In genomic region chr7:25249314-25250140, GRCm38 (mm10) we compare ENCODE assay signal across 7 mouse cellular contexts. TPM values are rescaled to one million over a fixed set of nuclear protein-coding genes. Genes with fewer than 3 reads are reported as not detected.
DNase-seq lines count a peak whose midpoint lies in the region; ATAC-seq lines count a peak whose summit lies in the region.

No protein-coding gene starts in this region.

- peak; percentile 88 for DNase-seq in R1 (ENCODE audit: low read depth, low spot score)
- DNase-seq in cerebellum, adult 9-11 months = peak; percentile 78
- DNase-seq in gastrocnemius, adult 18-20 months (ENCODE audit: low spot score) = peak; percentile 63
- DNase-seq in left cerebral cortex, postnatal 36 days (ENCODE audit: low spot score in 2 of 2) = peak; percentile 69 to 78
- DNase-seq in skeletal muscle tissue, adult 2 months (ENCODE audit: low read depth, low spot score) = peak; percentile 56

- H3K9ac ChIP-seq in hindbrain, embryonic 15.5 days = peak overlapping the region; percentile 62

- H3K27ac ChIP-seq in hindbrain, embryonic 15.5 days (replicated peaks) = peak overlapping the region; percentile 84

- ATAC-seq in hindbrain, embryonic 15.5 days (ENCODE audit: low FRiP score, low read depth) = peak; percentile 23
- peak; percentile 33 for ATAC-seq in megakaryocyte-erythroid progenitor cell, adult 5-6 weeks (replicated peaks; ENCODE audit: low FRiP score, low TSS enrichment, poor library complexity, severe bottlenecking)

- no peaks in the 10 kb centered on the region for H3K9me3 ChIP-seq in hindbrain, embryonic 15.5 days

- H3K36me3 ChIP-seq in hindbrain, embryonic 15.5 days = no peaks in the 10 kb centered on the region

- H3K27me3 ChIP-seq in hindbrain, embryonic 15.5 days = no peaks in the 10 kb centered on the region

- H3K4me3 ChIP-seq in hindbrain, embryonic 15.5 days = peak overlapping the region; percentile 78

- 1% methylated on average over 45 of the region's 73 CpGs for WGBS in hindbrain, embryonic 15.5 days

- intact Hi-C loops in left cerebral cortex, postnatal 36 days (cut with DNase I) = loop anchor here (2.0 kb wide), 1 partner anchor 17 kb away; the partner anchor contains the start of gene Cic

- peaks cover 59% of the 10 kb centered on the region for H3K4me1 ChIP-seq in hindbrain, embryonic 15.5 days (replicated peaks)

- H3K4me2 ChIP-seq in hindbrain, embryonic 15.5 days = peak overlapping the region; percentile 99

RNA-seq across cellular contexts. Expression of gene Erf, which starts 1.0 kb away (rescaled TPM):
- 1 to 10 TPM; 5.7 to 7.3 TPM for total RNA-seq in gastrocnemius, adult 18-20 months (2021)
- 3.4 and 4.4 TPM in 2 replicates for polyA plus RNA-seq in hindbrain, embryonic 15.5 days (2015; fragmentation: Nextera tagmentation; extraction: Ambion mirVana)
- total RNA-seq in left cerebral cortex, postnatal 36 days (2021) = 10 to 100 TPM; 55.8 to 76.2 TPM
- total RNA-seq in megakaryocyte-erythroid progenitor cell, adult 5-6 weeks (2014; fragmentation: Nextera tagmentation) = 8.7 and 18.9 TPM in 2 replicates
- 6.2 and 8.6 TPM in 2 replicates for total RNA-seq in megakaryocyte-erythroid progenitor cell, adult 5-6 weeks (2017)

RNA-seq across cellular contexts. Expression of gene Gsk3a, which starts 11.9 kb away (rescaled TPM):
- total RNA-seq in gastrocnemius, adult 18-20 months (2021) = 10 to 100 TPM; 83.2 to 83.8 TPM
- 19.2 and 19.7 TPM in 2 replicates for polyA plus RNA-seq in hindbrain, embryonic 15.5 days (2015; fragmentation: Nextera tagmentation; extraction: Ambion mirVana)
- total RNA-seq in left cerebral cortex, postnatal 36 days (2021) = 100 to 1,000 TPM; 206 to 237 TPM
- 97.9 and 123 TPM in 2 replicates for total RNA-seq in megakaryocyte-erythroid progenitor cell, adult 5-6 weeks (2014; fragmentation: Nextera tagmentation)
- 49.1 and 74.7 TPM in 2 replicates for total RNA-seq in megakaryocyte-erythroid progenitor cell, adult 5-6 weeks (2017)

RNA-seq across cellular contexts. Expression of gene Cic, which starts 18.0 kb away (rescaled TPM):
- total RNA-seq in gastrocnemius, adult 18-20 months (2021) = 10 to 100 TPM; 34.8 to 38.3 TPM
- 32.5 and 38.5 TPM in 2 replicates for polyA plus RNA-seq in hindbrain, embryonic 15.5 days (2015; fragmentation: Nextera tagmentation; extraction: Ambion mirVana)
- 100 to 1,000 TPM; 206 to 234 TPM for total RNA-seq in left cerebral cortex, postnatal 36 days (2021)
- total RNA-seq in megakaryocyte-erythroid progenitor cell, adult 5-6 weeks (2014; fragmentation: Nextera tagmentation) = 125 and 134 TPM in 2 replicates
- 20.5 and 40.0 TPM in 2 replicates for total RNA-seq in megakaryocyte-erythroid progenitor cell, adult 5-6 weeks (2017)

RNA-seq across cellular contexts. Expression of gene Zfp526, which starts 28.3 kb away (rescaled TPM):
- total RNA-seq in gastrocnemius, adult 18-20 months (2021) = 1 to 10 TPM; 4.7 to 5.3 TPM
- polyA plus RNA-seq in hindbrain, embryonic 15.5 days (2015; fragmentation: Nextera tagmentation; extraction: Ambion mirVana) = 1.6 and 2.1 TPM in 2 replicates
- total RNA-seq in left cerebral cortex, postnatal 36 days (2021) = 10 to 100 TPM; 11.3 to 11.5 TPM
- total RNA-seq in megakaryocyte-erythroid progenitor cell, adult 5-6 weeks (2014; fragmentation: Nextera tagmentation) = 18.8 and 20.3 TPM in 2 replicates
- 10.1 and 12.5 TPM in 2 replicates for total RNA-seq in megakaryocyte-erythroid progenitor cell, adult 5-6 weeks (2017)

RNA-seq across cellular contexts. Expression of gene Dedd2, which starts 29.1 kb away (rescaled TPM):
- total RNA-seq in gastrocnemius, adult 18-20 months (2021) = 1 to 10 TPM; 8.3 to 8.4 TPM
- 16.5 and 17.3 TPM in 2 replicates for polyA plus RNA-seq in hindbrain, embryonic 15.5 days (2015; fragmentation: Nextera tagmentation; extraction: Ambion mirVana)
- total RNA-seq in left cerebral cortex, postnatal 36 days (2021) = 10 to 100 TPM; 25.4 to 28.4 TPM
- 16.0 and 24.9 TPM in 2 replicates for total RNA-seq in megakaryocyte-erythroid progenitor cell, adult 5-6 weeks (2014; fragmentation: Nextera tagmentation)
- total RNA-seq in megakaryocyte-erythroid progenitor cell, adult 5-6 weeks (2017) = 13.5 and 15.2 TPM in 2 replicates

Comparison
In these comparisons a context has a peak if more than half of its experiments do, and no peak if none do; other contexts are left out.
1. Peak in every context shown above with its lines: DNase-seq, ATAC-seq, H3K4me3 ChIP-seq and H3K27ac ChIP-seq.